Mouse (Mus musculus) olfactory bulb, adult 2 months (tissue): ENCODE data around the gene Abcf3.

Experiments
- CTCF ChIP-seq: fragments of 200-500 bp; IDR thresholded peaks from 2 replicates; pipeline ENCODE4 v1.5.1; 2012; ENCODE audit warnings: low read depth, mild to moderate bottlenecking, low read length, moderate library complexity; ENCODE audit not compliant: insufficient read depth
- POLR2A ChIP-seq: fragments of 200-500 bp; IDR thresholded peaks from 2 replicates; pipeline ENCODE4 v1.6.1; 2012; ENCODE audit warnings: mild to moderate bottlenecking, low read depth, low read length, moderate library complexity; ENCODE audit not compliant: insufficient read depth

- TF ChIP-seq POLR2A = no peak
- TF ChIP-seq CTCF = no peak
These were observed 4.2 kb downstream of the Abcf3 start for GRCm38 (mm10) chr16:20552594-20552993.
